Mouse (Mus musculus): ENCODE measurements around the gene Hoxd10. TPM values are rescaled to one million over a fixed set of nuclear protein-coding genes. Genes with fewer than 3 reads are reported as not detected.

Hoxd10 gene
- total and polyA plus RNA-seq, 3 experiments = not detected

DNA sequence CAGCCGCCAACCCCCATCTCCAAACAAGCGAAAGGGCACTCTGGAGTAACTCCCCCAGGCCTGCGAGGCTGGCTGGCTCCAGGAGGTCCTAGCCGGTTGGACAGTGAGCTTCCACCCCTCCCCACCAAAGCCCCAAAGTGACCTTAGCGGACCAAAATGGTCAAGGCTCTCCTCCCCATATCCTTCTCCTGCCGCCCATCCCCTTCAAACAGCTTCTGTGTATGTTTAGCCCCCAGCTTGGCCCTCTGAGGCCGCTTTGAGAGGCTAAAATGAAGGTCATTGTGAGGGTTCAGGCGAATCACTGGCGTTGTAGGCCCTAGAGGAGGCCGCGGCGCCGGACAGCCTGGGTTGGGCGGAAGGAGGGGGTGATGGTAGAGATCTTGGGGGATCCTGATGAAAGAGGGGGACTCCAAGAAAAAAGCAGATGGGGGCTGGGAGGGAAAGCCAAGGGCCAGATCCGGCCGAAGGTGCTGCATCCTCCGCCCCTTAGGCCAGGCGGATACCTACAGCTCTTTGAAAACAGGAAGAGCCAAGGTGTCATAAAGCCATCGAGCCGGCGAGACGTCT, 8.9 kb downstream of the Hoxd10 start:
- Histone ChIP-seq H3K9ac (ENCODE audit: insufficient read depth, low read depth) (no peak overlapping the region), H3K79me2 (replicated peaks; ENCODE audit: control insufficient read depth, extremely low read depth, insufficient read depth, poor library complexity, severe bottlenecking) (no peaks in the 10 kb centered on the region), H3K27me3 (replicated peaks) (no peaks in the 10 kb centered on the region), H3K4me3 (replicated peaks in 1 of 3; ENCODE audit: low read depth in 2 of 3, low read length in 2 of 3, poor library complexity in 1 of 3) (no peak overlapping the region), H3K4me2 (ENCODE audit: insufficient read depth, low read depth, poor library complexity, severe bottlenecking) (no peak overlapping the region), H3K36me3 (replicated peaks in 1 of 2; ENCODE audit: control insufficient read depth in 1 of 2, insufficient read depth in 1 of 2, low read length in 1 of 2) (no peaks in the 10 kb centered on the region), H3K4me1 (ENCODE audit: control insufficient read depth in 1 of 2, insufficient read depth in 2 of 2) (no peaks in the 10 kb centered on the region), H3K27ac (ENCODE audit: insufficient read depth, low read depth) (no peak overlapping the region), H3K9me3 (replicated peaks; ENCODE audit: low read length) (peaks cover 11% of the 10 kb centered on the region)
- no peak for DNase-seq (ENCODE audit: extremely low read depth)
- in situ Hi-C loops (cut with MboI; ENCODE audit: low pct_ligation_motif_present, low pct_unique_long_range_greater_than_20kb, low sequenced_read_pairs) = loop anchor here (25.0 kb wide), 1 partner anchor 887 kb away; no protein-coding TSS in a partner anchor
- dilution Hi-C loops (cut with MboI; ENCODE audit: extremely low pct_ligation_motif_present, extremely low pct_unique_long_range_greater_than_20kb, low sequenced_read_pairs) = no loop called here
- no peak for TF ChIP-seq MAFK (IDR thresholded peaks at IDR 0.05; ENCODE audit: insufficient replicate concordance, low read length)
- TF ChIP-seq ZMIZ1 (IDR thresholded peaks at IDR 0.05; ENCODE audit: low read depth, low read length) = no peak
- TF ChIP-seq JUND (conservative IDR thresholded peaks at IDR 0.05; ENCODE audit: low read depth, low read length) = no peak
- TF ChIP-seq IRF4 (IDR thresholded peaks at IDR 0.05; ENCODE audit: low read depth, low read length) = no peak
- no peak for TF ChIP-seq ELF1 (IDR thresholded peaks at IDR 0.05; ENCODE audit: low read depth, low read length)
- no peak for TF ChIP-seq NRF1 (IDR thresholded peaks at IDR 0.05; ENCODE audit: low read depth, low read length)
- no peak for TF ChIP-seq USF1 (IDR thresholded peaks at IDR 0.05; ENCODE audit: low read depth, low read length)
- TF ChIP-seq ZKSCAN1 (IDR thresholded peaks at IDR 0.05; ENCODE audit: borderline replicate concordance, low read depth, low read length) = no peak
- TF ChIP-seq MAZ (IDR thresholded peaks at IDR 0.05; ENCODE audit: low read depth, low read length) = no peak
- no peak for TF ChIP-seq MEF2A (IDR thresholded peaks at IDR 0.05; ENCODE audit: borderline replicate concordance, low read depth, low read length)
- no peak for TF ChIP-seq NELFE (IDR thresholded peaks at IDR 0.05; ENCODE audit: low read depth, low read length)
- no peak for TF ChIP-seq GABPA (IDR thresholded peaks at IDR 0.05; ENCODE audit: insufficient replicate concordance, low read depth, low read length)
- TF ChIP-seq RAD21 (IDR thresholded peaks at IDR 0.05; ENCODE audit: low read depth, low read length) = no peak
- no peak for TF ChIP-seq POLR2AphosphoS2 (IDR thresholded peaks at IDR 0.05; ENCODE audit: low read depth, low read length)
- no peak for TF ChIP-seq KAT2A (IDR thresholded peaks at IDR 0.05; ENCODE audit: insufficient replicate concordance, low read length)

DNA sequence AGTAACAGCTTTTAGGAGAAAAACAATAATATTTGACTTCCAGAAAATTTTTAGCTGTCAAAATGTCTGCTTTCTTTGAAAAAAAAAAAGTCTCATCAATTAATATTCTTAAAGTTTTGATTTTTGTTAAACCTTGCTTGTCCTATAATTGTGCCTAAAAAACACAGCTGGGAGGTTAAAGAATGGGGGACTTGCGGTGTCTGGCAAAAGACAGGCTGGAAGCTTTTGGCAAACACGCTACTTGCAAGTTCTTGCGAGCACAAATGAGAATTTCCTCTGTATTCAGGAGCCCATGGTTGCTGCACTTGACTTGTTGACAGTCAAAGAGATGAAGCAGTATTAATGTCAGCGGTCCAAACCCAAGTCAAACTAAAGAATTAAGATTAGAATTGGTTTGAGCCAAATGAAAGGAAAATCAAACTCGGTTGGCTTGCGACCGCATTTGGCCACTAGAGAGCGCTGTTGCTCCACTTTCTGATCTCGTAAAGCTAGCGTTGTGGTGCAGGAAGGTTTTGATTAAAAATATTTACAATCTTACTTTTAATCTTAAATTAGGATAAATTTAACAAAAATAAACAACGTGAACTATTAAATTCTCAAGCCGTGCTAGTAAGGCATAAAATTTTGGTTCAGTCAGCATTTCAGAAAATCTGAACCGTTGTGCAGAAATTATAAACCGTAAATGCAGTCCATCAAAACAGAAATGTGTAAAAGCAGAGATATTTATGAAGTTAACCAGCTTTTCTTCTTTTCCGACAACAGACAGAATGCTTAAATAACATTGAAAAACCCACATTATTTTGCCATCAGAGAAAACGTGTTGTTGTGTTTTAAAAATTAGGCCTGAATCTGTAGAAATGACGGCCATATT, 10.5 kb downstream of the Hoxd10 start:
- Histone ChIP-seq H3K27ac (ENCODE audit: insufficient read depth, low read depth) (no peak overlapping the region), H3K4me3 (replicated peaks in 1 of 3; ENCODE audit: low read depth in 2 of 3, low read length in 2 of 3, poor library complexity in 1 of 3) (no peak overlapping the region), H3K4me2 (ENCODE audit: insufficient read depth, low read depth, poor library complexity, severe bottlenecking) (peak overlapping the region; percentile 72), H3K4me1 (ENCODE audit: control insufficient read depth in 1 of 2, insufficient read depth in 2 of 2) (no peaks in the 10 kb centered on the region), H3K9me3 (replicated peaks; ENCODE audit: low read length) (peaks cover 11% of the 10 kb centered on the region), H3K9ac (ENCODE audit: insufficient read depth, low read depth) (no peak overlapping the region), H3K27me3 (replicated peaks) (peaks cover 6% of the 10 kb centered on the region), H3K36me3 (replicated peaks in 1 of 2; ENCODE audit: control insufficient read depth in 1 of 2, insufficient read depth in 1 of 2, low read length in 1 of 2) (no peaks in the 10 kb centered on the region), H3K79me2 (replicated peaks; ENCODE audit: control insufficient read depth, extremely low read depth, insufficient read depth, poor library complexity, severe bottlenecking) (no peaks in the 10 kb centered on the region)
- dilution Hi-C loops (cut with MboI; ENCODE audit: extremely low pct_ligation_motif_present, extremely low pct_unique_long_range_greater_than_20kb, low sequenced_read_pairs) = no loop called here
- DNase-seq (ENCODE audit: extremely low read depth) = peak; percentile 55
- in situ Hi-C loops (cut with MboI; ENCODE audit: low pct_ligation_motif_present, low pct_unique_long_range_greater_than_20kb, low sequenced_read_pairs) = loop anchor here (25.0 kb wide), 1 partner anchor 885 kb away; no protein-coding TSS in a partner anchor
- no peak for TF ChIP-seq USF2 (conservative IDR thresholded peaks at IDR 0.05; ENCODE audit: low read depth, low read length)
- no peak for TF ChIP-seq MXI1 (IDR thresholded peaks at IDR 0.05; ENCODE audit: low read depth, low read length)
- TF ChIP-seq CHD1 (IDR thresholded peaks at IDR 0.05; ENCODE audit: low read depth, low read length) = no peak
- no peak for TF ChIP-seq E2F4 (IDR thresholded peaks at IDR 0.05; ENCODE audit: insufficient replicate concordance, low read depth, low read length)
- peak; percentile 80 for TF ChIP-seq SMC3 (IDR thresholded peaks at IDR 0.05; ENCODE audit: low read depth, low read length)
- no peak for TF ChIP-seq EP300 (IDR thresholded peaks at IDR 0.05; ENCODE audit: low read length)
- TF ChIP-seq ZC3H11A (IDR thresholded peaks at IDR 0.05; ENCODE audit: low read depth, low read length) = peak; percentile 74
- peak; percentile 89 to 93 for TF ChIP-seq CTCF (conservative IDR thresholded peaks at IDR 0.05 in 1 of 2, IDR thresholded peaks at IDR 0.05 in 1 of 2; ENCODE audit: low read depth in 2 of 2, low read length in 2 of 2)
- TF ChIP-seq NELFE (IDR thresholded peaks at IDR 0.05; ENCODE audit: low read depth, low read length) = no peak
- no peak for TF ChIP-seq MEF2A (IDR thresholded peaks at IDR 0.05; ENCODE audit: borderline replicate concordance, low read depth, low read length)
- no peak for TF ChIP-seq MAX (IDR thresholded peaks at IDR 0.05; ENCODE audit: low read length)
- TF ChIP-seq BHLHE40 (IDR thresholded peaks at IDR 0.05; ENCODE audit: low read depth, low read length) = no peak
- TF ChIP-seq CHD2 (IDR thresholded peaks at IDR 0.05; ENCODE audit: low read length) = no peak
- TF ChIP-seq RAD21 (IDR thresholded peaks at IDR 0.05; ENCODE audit: low read depth, low read length) = peak; percentile 97
- TF ChIP-seq MAFK (IDR thresholded peaks at IDR 0.05; ENCODE audit: insufficient replicate concordance, low read length) = 0 out of 2 replicates have a peak, but pooled peaks have one; percentile 26
